Mouse (Mus musculus) G1E-ER4 (cell line): Measurements from ENCODE around the gene Tbx5. TPM values are rescaled to one million over a fixed set of nuclear protein-coding genes. Genes with fewer than 3 reads are reported as not detected.

Source experiments
- GATA1 ChIP-seq: IDR thresholded peaks from one replicate; pipeline ENCODE4 v1.8.0; 2012; ENCODE audit warnings: low read length, inconsistent platforms
- polyA plus RNA-seq: library from polyadenylated mRNA; stranded (reverse); fragments of >175 nt; gene quantifications from 2 replicates; pipeline ENCODE4 v1.2.3, GENCODE M21; 2012

Tbx5 gene
- polyA plus RNA-seq: not detected in 2 replicates

- TF ChIP-seq GATA1: no peak
Measured at GRCm38 (mm10) chr5:119832479-119832796, at the start of gene Tbx5. Gene Tbx5, plus strand, starts transcription at chr5:119832668.

DNA sequence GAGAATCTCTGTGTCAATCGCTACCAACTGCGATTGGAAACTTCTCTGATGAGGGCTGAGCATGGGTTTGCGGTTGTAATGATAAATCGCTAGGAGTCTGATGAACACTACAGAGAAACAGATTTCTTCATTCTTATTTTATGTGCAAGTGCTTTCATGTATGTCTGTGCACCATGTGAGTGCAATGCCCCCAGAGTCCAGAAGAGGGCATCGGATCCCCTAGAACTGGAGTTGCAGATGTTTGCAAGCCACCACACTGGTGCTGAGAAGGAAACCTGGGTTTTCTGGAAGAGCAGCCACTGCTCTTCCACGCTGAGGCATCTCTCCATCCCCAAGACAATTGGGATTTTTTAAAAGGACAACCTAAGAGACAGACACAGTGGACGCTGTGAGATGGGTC lies 46.5 kb upstream of the Tbx5 start:
- no peak for TF ChIP-seq GATA1

- no peak for TF ChIP-seq GATA1
Measured at GRCm38 (mm10) chr5:119791664-119792063, 40.8 kb upstream of the Tbx5 start.

DNA sequence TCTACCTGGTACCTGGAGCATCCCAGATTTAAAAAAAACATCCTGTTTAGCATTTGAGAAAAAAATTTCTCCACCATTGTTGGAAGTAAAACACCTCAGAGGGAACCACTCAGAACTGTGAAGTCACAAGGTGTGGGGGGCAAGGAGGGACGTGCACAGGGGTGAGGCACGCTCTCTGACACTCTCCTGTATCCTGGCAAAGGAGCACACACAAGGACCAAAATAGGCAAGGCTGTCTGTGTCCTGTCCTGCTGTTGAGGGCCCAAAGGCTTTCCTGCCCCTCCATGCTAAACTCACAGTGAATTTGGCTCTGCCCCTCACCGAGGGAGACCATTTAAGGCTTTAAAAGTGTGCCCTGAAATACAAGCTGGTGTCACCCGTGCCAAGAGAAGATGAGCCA lies 38.5 kb upstream of the Tbx5 start:
- TF ChIP-seq GATA1: no peak

GRCm38 (mm10) chr5:119795376-119795775 lies 37.1 kb upstream of the Tbx5 start:
- no peak for TF ChIP-seq GATA1

DNA sequence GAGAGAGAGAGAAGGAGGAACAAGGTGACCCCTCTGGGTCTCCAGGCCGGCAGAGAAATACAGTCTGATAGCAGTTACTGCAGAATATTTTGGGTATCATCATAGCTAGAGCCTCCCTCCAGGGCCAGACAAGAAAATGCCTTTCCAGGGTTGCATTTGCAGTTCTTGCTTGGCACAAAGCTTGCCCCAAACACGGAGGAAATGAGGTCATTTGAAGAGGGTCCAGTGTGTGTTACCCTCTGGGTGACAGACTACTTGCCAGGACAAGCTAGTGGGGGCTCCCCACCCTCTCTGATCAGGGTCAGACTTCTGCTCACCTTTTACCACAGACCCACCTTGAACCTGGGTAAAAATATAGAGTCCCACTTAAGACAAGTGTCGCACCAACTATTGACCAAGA lies 36.7 kb upstream of the Tbx5 start:
- no peak for TF ChIP-seq GATA1

DNA sequence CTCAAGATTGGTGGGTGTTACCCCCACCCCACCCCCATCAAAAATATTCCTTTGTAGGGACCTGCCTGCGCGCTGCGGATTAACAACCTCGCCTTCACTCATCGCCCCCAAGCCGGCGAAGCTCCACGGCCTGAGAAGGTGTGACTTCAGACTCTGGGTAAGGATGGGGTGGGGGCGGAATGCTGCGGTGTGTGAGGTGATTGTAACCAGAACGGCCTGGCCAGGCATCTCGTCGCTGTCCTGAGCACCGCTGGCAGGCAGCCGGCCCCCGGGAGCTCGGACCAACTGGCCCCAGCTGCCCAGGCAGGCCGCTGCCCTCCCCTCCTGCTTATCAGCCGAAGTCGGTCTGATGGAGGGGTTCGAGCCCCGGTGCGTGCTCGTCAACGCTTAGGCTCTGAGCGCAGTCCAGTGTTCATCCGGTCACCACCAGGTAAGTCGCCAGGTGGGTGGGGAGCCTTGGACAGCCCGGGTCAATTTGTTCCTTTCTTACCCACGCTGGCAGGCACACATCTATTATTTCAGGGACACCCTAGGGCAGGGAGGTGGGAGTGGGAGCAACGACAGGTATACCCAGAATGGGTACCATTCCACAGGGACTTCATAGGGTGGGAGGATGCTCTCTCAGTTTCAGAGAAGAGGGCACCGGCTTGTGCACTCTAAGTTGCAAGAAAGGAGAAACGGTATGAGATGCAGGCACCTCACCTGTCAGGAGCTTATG lies 35.9 kb upstream of the Tbx5 start:
- TF ChIP-seq GATA1: no peak

GRCm38 (mm10) chr5:119797580-119798150 lies 34.8 kb upstream of the Tbx5 start:
- no peak for TF ChIP-seq GATA1

DNA sequence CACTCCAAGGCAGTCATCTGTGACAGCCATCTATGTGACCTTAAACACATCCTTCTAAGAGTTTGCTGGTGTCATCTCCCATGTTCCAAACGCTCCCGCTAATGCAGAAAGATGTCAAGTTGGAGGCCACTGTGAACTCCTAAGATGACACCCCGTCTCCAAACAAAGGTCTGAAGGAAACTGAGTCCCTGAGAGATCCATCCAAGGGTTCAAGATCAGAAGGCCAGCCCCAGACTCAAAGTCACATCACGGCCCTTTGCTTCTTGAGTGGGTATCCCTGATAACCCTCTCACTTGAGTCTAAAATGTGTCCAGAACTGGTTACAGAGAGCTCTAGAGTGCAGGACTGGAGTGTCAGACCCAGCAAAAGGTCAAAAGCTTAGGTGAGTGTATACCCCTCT lies 34.2 kb upstream of the Tbx5 start:
- no peak for TF ChIP-seq GATA1

GRCm38 (mm10) chr5:119798713-119799418 lies 33.6 kb upstream of the Tbx5 start:
- no peak for TF ChIP-seq GATA1

- no peak for TF ChIP-seq GATA1
Measured at GRCm38 (mm10) chr5:119799419-119800242, 32.8 kb upstream of the Tbx5 start.

DNA sequence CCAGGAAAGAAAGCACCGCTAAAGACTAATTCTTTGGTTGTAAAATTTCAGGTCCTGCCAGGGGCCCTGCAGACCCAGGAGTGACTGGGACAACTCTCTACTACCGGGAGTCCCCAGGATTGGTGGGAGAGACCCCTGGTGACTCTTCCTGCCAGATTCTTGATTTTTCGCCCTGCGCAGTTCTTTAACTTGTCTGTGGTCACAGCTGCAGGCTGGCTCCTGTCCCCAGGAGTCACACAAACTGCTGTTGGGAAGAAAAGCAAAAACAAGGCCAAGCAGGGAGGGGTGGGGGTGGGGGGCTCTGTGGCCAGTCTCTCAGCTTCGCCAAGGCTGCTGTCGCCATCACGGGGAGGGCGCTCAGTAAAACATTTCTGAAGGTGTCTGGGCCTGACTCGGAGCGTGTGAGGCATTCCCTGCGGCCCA lies 32.2 kb upstream of the Tbx5 start:
- TF ChIP-seq GATA1: no peak

GRCm38 (mm10) chr5:119802617-119803410 lies 29.7 kb upstream of the Tbx5 start:
- no peak for TF ChIP-seq GATA1

DNA sequence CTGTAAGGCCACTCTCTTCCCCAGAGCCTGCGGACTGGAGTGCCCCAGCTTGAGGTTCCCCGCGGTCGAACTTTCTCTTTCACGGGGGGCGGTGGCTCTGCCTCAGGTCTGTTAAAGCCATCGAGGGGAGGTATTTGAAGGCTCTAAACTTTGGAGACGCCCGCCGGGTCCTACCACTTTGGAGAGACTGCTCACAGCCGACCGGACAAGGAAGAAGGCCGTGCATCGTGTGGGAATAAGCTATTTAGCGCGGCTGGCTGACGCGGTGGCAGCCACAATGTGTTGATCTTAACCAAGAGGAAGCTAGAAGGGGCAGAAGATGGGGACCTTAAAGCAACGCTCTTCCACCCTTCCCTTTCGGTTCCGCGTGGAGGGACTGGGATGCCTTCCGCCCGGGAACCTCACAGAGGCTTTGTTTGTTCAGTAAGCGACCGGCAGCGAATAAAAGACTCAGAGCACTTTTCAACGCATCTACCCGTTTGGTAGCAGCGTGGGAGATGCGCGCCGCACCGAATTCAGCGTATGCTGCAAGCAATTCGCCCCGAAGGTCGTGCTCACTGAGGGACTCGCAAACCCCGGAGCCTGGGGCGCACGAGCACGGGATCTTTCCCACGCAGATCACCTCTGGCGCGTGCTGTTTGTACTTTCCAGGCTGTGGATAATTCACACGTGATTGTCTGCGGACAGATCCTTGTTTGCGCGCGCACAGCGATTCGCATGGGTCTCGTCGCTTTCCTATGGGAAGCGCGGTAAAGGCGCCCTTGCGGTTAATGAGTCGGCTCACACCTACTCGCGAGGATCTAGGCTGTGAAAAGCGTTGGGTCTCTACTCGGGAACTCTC lies 28.8 kb upstream of the Tbx5 start:
- no peak for TF ChIP-seq GATA1

DNA sequence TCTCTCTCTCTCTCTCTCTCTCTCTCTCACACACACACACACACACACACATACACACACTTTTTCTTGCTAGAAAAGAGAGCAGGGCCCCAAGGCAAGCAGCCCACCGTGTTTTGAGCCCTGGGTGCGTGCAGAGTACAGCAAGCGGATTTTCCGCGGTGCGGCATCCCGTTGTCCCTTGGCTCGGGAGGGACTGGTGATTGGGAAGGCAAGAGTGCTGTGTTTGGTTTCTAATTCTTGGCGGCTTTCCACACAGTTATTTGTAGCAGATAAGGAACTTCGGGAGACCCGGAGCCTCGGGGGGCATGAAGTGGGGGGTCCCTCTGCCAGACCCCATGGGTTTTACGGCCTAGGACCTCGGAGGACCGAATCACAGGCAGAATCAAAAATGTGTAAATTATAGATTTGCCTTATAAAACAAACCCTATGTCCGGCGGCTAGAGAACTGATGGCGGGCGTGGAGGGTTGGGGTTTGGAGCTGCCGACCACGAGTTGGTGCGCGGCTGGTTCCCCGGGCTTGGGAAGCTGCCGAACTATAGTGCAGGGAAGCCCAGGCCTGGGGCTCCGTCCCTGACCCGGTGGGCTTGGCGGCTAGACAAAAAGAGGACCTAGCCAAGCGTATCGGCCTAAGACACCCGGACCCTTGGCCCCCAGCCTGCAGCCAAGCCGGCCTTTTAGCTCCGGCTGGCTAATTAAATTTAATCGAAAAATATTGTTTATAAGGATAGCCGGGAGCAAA lies 28.0 kb upstream of the Tbx5 start:
- no peak for TF ChIP-seq GATA1
